Mouse (Mus musculus) neural tube, embryonic 14.5 days (tissue): ENCODE data around the gene Dera. TPM values are rescaled to one million over a fixed set of nuclear protein-coding genes. Genes with fewer than 3 reads are reported as not detected.

Experiments
- ATAC-seq: fragments of 200-750 bp; cut with Nextera tagmentation; 2 replicates; pipeline ENCODE4 v1.8.0; 2017; ENCODE audit warnings: low read depth, mild to moderate bottlenecking, moderate TSS enrichment, moderate library complexity
- H3K27ac ChIP-seq: fragments of 300-500 bp; sonication (generic); 2 replicates; pipeline ENCODE4 v1.5.1; 2014; ENCODE audit warnings: low read depth, mild to moderate bottlenecking, control low read depth, low read length, moderate library complexity, mixed read lengths
- H3K27me3 ChIP-seq: fragments of 300-500 bp; sonication (generic); 2 replicates; pipeline ENCODE4 v1.6.1; 2014; ENCODE audit warnings: low read length; ENCODE audit not compliant: control insufficient read depth, insufficient read depth
- H3K36me3 ChIP-seq: fragments of 300-500 bp; sonication (generic); 2 replicates; pipeline ENCODE4 v1.6.1; 2014; ENCODE audit warnings: low read length, mixed read lengths; ENCODE audit not compliant: control insufficient read depth, insufficient read depth
- H3K4me1 ChIP-seq: fragments of 300-500 bp; sonication (generic); 2 replicates; pipeline ENCODE4 v1.6.1; 2014; ENCODE audit warnings: low read length; ENCODE audit not compliant: control insufficient read depth, insufficient read depth
- H3K4me2 ChIP-seq: fragments of 300-500 bp; sonication (generic); 2 replicates; pipeline ENCODE4 v1.6.1; 2014; ENCODE audit warnings: mild to moderate bottlenecking, low read depth, low read length, control low read depth
- H3K4me3 ChIP-seq: fragments of 300-500 bp; sonication (generic); 2 replicates; pipeline ENCODE4 v1.5.1; 2014; ENCODE audit warnings: low read depth, low read length, control low read depth, mixed read lengths
- H3K9ac ChIP-seq: fragments of 300-500 bp; sonication (generic); replicated peaks from 2 replicates; pipeline ENCODE4 v1.6.1; 2014; ENCODE audit warnings: low read depth, mild to moderate bottlenecking, control low read depth, low read length, mixed read lengths
- H3K9me3 ChIP-seq: fragments of 300-500 bp; sonication (generic); 2 replicates; pipeline ENCODE4 v1.6.1; 2016; ENCODE audit warnings: low read length; ENCODE audit not compliant: control insufficient read depth
- WGBS: fragments of 180-500 bp; shearing (Covaris S2); extraction: QIAGEN DNeasy Blood & Tissue Kit; methylation state at CpG from one replicate; pipeline ENCODE4 v1.1.7; 2014; 5-methylcytosine and 5-hydroxymethylcytosine counted together
- polyA plus RNA-seq: library from polyadenylated mRNA; unstranded; fragments of >200 nt; fragmentation: Nextera tagmentation; extraction: Ambion mirVana; gene quantifications from 2 replicates; pipeline ENCODE4 v1.2.1, GENCODE M21; 2014

Dera gene
- polyA plus RNA-seq, 1 experiment from 2014 or later = 9.4 TPM

- no peak overlapping the region for H3K4me2 ChIP-seq
These were observed 18.7 kb downstream of the Dera start for GRCm38 (mm10) chr6:137772918-137773636.

GRCm38 (mm10) chr6:137773637-137774028 lies 19.3 kb downstream of the Dera start:
- Histone ChIP-seq H3K4me2 (no peak overlapping the region), H3K27ac (no peak overlapping the region), H3K9me3 (no peaks in the 10 kb centered on the region), H3K4me3 (no peak overlapping the region), H3K4me1 (no peaks in the 10 kb centered on the region), H3K9ac (no peak overlapping the region), H3K36me3 (no peaks in the 10 kb centered on the region), H3K27me3 (no peaks in the 10 kb centered on the region)
- WGBS = 89% methylated on average over 6 of the region's 6 CpGs
- no peak for ATAC-seq

More at GRCm38 (mm10) chr6:137772918-137773636, 18.7 kb downstream of the Dera start:
- H3K27ac ChIP-seq = no peak overlapping the region
- H3K27me3 ChIP-seq = no peaks in the 10 kb centered on the region
- H3K9ac ChIP-seq = no peak overlapping the region
- H3K9me3 ChIP-seq = no peaks in the 10 kb centered on the region
- no peaks in the 10 kb centered on the region for H3K4me1 ChIP-seq
- 96% methylated on average over 8 of the region's 8 CpGs for WGBS
- H3K36me3 ChIP-seq = no peaks in the 10 kb centered on the region
- ATAC-seq = no peak
- H3K4me3 ChIP-seq = no peak overlapping the region

GRCm38 (mm10) chr6:137774166-137774565 lies 19.8 kb downstream of the Dera start:
- Histone ChIP-seq H3K9ac (no peak overlapping the region), H3K4me1 (no peaks in the 10 kb centered on the region), H3K27ac (no peak overlapping the region), H3K9me3 (no peaks in the 10 kb centered on the region), H3K4me2 (no peak overlapping the region), H3K4me3 (no peak overlapping the region), H3K36me3 (no peaks in the 10 kb centered on the region), H3K27me3 (no peaks in the 10 kb centered on the region)
- 87% methylated on average over 13 of the region's 13 CpGs for whole genome bisulfite sequencing
- no peak for ATAC-seq

DNA sequence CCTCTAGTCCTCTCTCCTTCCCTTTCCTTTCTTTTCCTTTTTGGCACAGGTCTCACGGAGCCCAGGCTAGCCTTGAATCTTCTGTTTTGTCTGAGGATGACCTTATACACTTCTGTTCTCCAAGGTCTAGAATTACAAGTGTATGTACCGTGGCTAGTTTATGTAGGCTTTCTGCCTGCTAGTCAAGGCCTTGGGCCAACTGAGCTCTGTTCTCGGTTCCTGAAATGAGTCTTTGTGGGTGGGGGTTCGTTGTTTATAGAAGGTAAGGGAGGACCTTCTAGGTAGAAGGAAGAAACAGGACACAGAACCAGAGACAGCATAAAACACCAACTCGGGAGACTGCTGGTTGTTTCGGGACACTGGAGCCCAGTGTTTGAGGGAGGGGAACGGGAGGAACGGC lies 20.8 kb downstream of the Dera start:
- Histone ChIP-seq H3K9me3 (no peaks in the 10 kb centered on the region), H3K4me1 (no peaks in the 10 kb centered on the region), H3K27ac (no peak overlapping the region), H3K9ac (no peak overlapping the region), H3K4me3 (no peak overlapping the region), H3K36me3 (no peaks in the 10 kb centered on the region), H3K27me3 (no peaks in the 10 kb centered on the region), H3K4me2 (no peak overlapping the region)
- no peak for ATAC-seq
- 94% methylated on average over 8 of the region's 8 CpGs for WGBS

DNA sequence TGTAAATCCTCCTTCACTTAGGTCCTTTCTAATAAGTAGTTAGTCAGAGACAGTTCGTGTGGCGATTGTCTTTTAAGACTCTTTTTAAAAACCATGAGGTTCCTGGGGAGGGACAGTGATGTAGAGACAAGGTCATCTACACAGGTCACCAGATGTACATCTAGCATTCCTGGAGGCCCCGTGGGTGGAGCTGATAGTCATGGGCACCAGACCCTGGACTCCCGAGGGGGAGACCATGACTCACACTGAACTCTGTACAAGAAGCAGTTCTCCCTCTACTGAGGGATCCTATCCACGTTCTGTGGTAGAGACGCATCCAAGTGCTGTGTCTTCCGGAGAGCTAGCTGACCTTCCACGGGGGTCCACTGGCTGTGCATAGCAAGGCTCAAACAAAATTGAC lies 22.6 kb downstream of the Dera start:
- ATAC-seq = no peak
- 83% methylated on average over 8 of the region's 8 CpGs for WGBS
- H3K4me1 ChIP-seq = no peaks in the 10 kb centered on the region
- no peaks in the 10 kb centered on the region for H3K27me3 ChIP-seq
- no peaks in the 10 kb centered on the region for H3K36me3 ChIP-seq
- no peaks in the 10 kb centered on the region for H3K9me3 ChIP-seq
- no peak overlapping the region for H3K4me3 ChIP-seq
- H3K4me2 ChIP-seq = no peak overlapping the region
- no peak overlapping the region for H3K27ac ChIP-seq
- no peak overlapping the region for H3K9ac ChIP-seq

DNA sequence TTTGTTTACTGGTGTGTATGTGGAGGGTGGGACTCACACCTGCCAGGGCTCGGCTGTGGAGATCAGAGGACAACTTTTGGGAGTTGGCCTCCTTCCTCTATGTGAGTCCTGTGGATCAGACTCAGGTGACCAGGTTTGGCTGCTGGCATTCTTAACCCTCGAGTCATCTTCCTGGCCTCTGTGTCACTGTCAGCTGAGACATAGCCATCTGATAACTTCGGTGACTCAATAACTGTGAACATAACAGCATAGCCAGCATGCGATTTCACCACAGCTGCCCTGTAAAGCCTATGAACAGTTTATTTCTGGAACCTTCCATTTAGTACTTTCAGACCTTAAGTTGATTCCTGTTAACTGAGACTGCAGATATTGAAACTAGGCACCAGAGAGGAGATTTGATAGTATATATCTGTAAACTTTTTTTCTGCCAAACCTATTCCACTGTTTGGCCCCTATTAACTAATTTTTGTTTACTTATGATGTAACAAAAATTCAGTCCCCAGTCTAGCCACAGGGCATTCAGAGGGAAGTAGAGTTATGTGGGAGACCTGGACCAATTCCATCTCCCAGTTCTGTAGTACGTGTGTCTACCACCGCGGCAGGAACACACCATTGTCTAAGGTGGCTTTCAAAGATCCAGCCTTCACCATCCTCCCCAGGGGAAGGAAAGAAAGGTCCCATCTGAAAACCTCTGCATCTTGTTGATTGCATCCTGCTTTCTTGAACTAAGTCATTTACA lies 29.7 kb downstream of the Dera start:
- H3K27ac ChIP-seq = no peak overlapping the region
- H3K9ac ChIP-seq = no peak overlapping the region
- no peaks in the 10 kb centered on the region for H3K27me3 ChIP-seq
- no peak overlapping the region for H3K4me3 ChIP-seq
- H3K36me3 ChIP-seq = no peaks in the 10 kb centered on the region
- ATAC-seq = no peak
- WGBS = 95% methylated on average over 7 of the region's 7 CpGs
- H3K4me2 ChIP-seq = no peak overlapping the region
- no peaks in the 10 kb centered on the region for H3K9me3 ChIP-seq
- no peaks in the 10 kb centered on the region for H3K4me1 ChIP-seq

DNA sequence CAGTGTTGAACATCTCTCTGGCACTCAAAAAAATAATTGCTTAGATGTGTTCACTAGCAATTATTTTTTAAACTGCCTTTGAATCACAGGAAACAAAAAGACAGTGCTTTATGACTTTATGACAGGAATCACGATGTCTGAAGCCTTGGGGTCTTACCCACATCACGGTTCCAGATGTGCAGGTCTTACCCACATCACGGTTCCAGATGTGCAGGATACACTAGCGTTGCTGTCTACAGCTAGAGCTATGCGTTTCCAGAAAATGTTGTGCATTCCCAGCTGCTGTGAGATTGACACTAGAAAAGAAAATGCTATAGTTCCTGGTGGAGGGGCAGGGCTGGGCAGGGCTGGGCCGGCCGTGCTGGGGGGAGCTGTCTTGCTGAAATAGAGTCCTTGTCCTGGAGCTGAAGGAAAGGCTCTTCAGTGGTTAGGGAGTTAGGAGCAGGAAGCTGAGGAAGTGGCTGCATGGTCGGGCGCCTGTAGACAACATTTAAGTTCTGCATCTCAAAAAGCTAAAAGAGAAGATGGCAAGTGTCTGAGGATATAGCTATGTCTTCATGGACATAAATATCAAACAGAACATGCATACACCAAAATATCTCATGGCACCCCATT lies 34.7 kb downstream of the Dera start:
- no peak overlapping the region for H3K4me3 ChIP-seq
- H3K4me1 ChIP-seq = no peaks in the 10 kb centered on the region
- H3K9me3 ChIP-seq = no peaks in the 10 kb centered on the region
- no peaks in the 10 kb centered on the region for H3K36me3 ChIP-seq
- 65% methylated on average over 9 of the region's 9 CpGs for WGBS
- no peak overlapping the region for H3K4me2 ChIP-seq
- no peak overlapping the region for H3K27ac ChIP-seq
- H3K27me3 ChIP-seq = no peaks in the 10 kb centered on the region
- no peak overlapping the region for H3K9ac ChIP-seq
- no peak for ATAC-seq

- Histone ChIP-seq H3K9ac (no peak overlapping the region), H3K36me3 (no peaks in the 10 kb centered on the region), H3K27me3 (no peaks in the 10 kb centered on the region), H3K4me1 (no peaks in the 10 kb centered on the region), H3K9me3 (no peaks in the 10 kb centered on the region), H3K27ac (no peak overlapping the region), H3K4me3 (no peak overlapping the region), H3K4me2 (no peak overlapping the region)
- ATAC-seq = no peak
- WGBS = 71% methylated on average over 2 of the region's 2 CpGs
These were observed 35.3 kb downstream of the Dera start for GRCm38 (mm10) chr6:137789658-137790057.

DNA sequence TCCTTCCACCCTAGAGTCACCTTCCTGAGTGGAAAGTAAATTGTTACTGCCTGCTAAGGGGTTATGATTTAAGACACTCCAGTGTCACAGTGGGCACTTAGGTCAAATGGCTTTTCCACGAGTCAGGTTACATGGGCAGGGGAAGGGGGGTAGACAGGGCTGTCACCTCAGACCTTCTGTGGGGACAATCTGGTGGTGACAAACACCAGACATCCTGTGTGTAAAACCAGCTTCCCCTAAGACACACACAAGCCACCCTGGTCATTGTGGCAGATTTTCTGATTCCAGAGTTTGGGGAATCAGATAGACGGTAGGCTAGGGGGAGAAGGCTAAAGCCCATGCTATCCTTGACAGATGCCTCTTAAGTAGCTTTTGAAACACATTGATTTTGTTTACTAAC lies 41.1 kb downstream of the Dera start:
- Histone ChIP-seq H3K36me3 (no peaks in the 10 kb centered on the region), H3K27me3 (no peaks in the 10 kb centered on the region), H3K4me3 (no peak overlapping the region), H3K27ac (no peak overlapping the region), H3K4me1 (no peaks in the 10 kb centered on the region), H3K9me3 (no peaks in the 10 kb centered on the region), H3K4me2 (no peak overlapping the region), H3K9ac (no peak overlapping the region)
- no peak for ATAC-seq
- WGBS = 73% methylated on average over 2 of the region's 2 CpGs
